8 mouse cellular contexts compared by ENCODE assay signal in the genomic region with DNA sequence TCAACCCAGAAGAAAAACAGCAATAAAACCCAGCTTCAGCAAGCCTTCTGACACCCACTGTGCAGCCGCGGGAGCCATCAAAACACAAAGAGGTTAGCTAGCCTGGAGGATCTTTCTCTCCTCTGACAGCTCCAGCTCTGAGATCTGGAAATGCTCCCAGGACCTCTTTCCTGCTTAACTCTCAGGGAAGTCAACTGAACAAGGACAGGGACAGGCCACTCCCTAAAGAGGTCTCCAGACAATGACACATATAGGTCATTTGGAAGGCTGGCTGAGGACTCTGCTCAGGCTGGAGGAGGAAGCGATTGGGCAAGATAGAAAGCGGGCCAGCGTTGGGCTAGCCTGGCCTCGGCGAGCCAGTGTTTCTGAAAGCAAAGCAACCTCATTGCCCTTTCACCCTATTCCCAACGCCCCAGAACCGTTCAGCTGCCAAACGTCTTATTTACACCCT. TPM values are rescaled to one million over a fixed set of nuclear protein-coding genes. Genes with fewer than 3 reads are reported as not detected.
DNase-seq lines count a peak whose midpoint lies in the region; ATAC-seq lines count a peak whose summit lies in the region.

No protein-coding gene starts in this region.

- H3K4me2 ChIP-seq in heart, embryonic 11.5 days: peak overlapping the region; percentile 59
- no peak overlapping the region for H3K4me2 ChIP-seq in kidney, embryonic 14.5 days (replicated peaks; ENCODE audit: low read depth, low read length)

- H3K4me1 ChIP-seq in heart, embryonic 11.5 days (ENCODE audit: control insufficient read depth, insufficient read depth, low read length): peaks cover 5% of the 10 kb centered on the region; the same call in 1 of the 2 replicates
- no peaks in the 10 kb centered on the region for H3K4me1 ChIP-seq in kidney, embryonic 14.5 days (ENCODE audit: control insufficient read depth, insufficient read depth, low read length)

- 39% methylated on average over 10 of the region's 10 CpGs for WGBS in heart, embryonic 11.5 days (ENCODE audit: insufficient replicate concordance)
- 27% methylated on average over 10 of the region's 10 CpGs for WGBS in kidney, embryonic 14.5 days

- ATAC-seq in heart, embryonic 11.5 days (replicated peaks; ENCODE audit: insufficient number of reproducible peaks, low FRiP score, low TSS enrichment): peak; percentile 43
- ATAC-seq in kidney, embryonic 14.5 days (ENCODE audit: low FRiP score, low TSS enrichment): peak; percentile 7; the same call in 1 of the 2 replicates

- DNase-seq in 416B (ENCODE audit: low read depth): peak; percentile 30
- peak; percentile 73 to 74 for DNase-seq in adrenal gland, postnatal 36 days
- peak; percentile 27 for DNase-seq in lung, postnatal 10 days
- DNase-seq in layer of hippocampus, postnatal 36 days: no peak
- no peak for DNase-seq in layer of hippocampus, adult 18-20 months (ENCODE audit: low spot score in 2 of 2)
- DNase-seq in thymus, postnatal 10 days (ENCODE audit: low spot score in 2 of 2): no peak

- H3K27ac ChIP-seq in heart, embryonic 11.5 days (ENCODE audit: low read depth, low read length): peak overlapping the region; percentile 51; the same call in 1 of the 2 replicates
- H3K27ac ChIP-seq in kidney, embryonic 14.5 days (ENCODE audit: low read depth, low read length): no peak overlapping the region

- H3K27me3 ChIP-seq in heart, embryonic 11.5 days (ENCODE audit: control insufficient read depth, insufficient read depth, low read length): no peaks in the 10 kb centered on the region
- H3K27me3 ChIP-seq in kidney, embryonic 14.5 days (ENCODE audit: control insufficient read depth, insufficient read depth, low read length): no peaks in the 10 kb centered on the region

- H3K36me3 ChIP-seq in heart, embryonic 11.5 days (ENCODE audit: control insufficient read depth, insufficient read depth, low read length): no peaks in the 10 kb centered on the region
- no peaks in the 10 kb centered on the region for H3K36me3 ChIP-seq in kidney, embryonic 14.5 days (ENCODE audit: control insufficient read depth, insufficient read depth, low read length)

- no peaks in the 10 kb centered on the region for H3K9me3 ChIP-seq in heart, embryonic 11.5 days (replicated peaks; ENCODE audit: control insufficient read depth, low read length)
- no peaks in the 10 kb centered on the region for H3K9me3 ChIP-seq in kidney, embryonic 14.5 days (ENCODE audit: control insufficient read depth, low read length)

- H3K9ac ChIP-seq in heart, embryonic 11.5 days (ENCODE audit: low read depth, low read length): peak overlapping the region; percentile 62; the same call in 1 of the 2 replicates
- H3K9ac ChIP-seq in kidney, embryonic 14.5 days (ENCODE audit: low read depth, low read length): no peak overlapping the region

- H3K4me3 ChIP-seq in heart, embryonic 11.5 days (ENCODE audit: low read depth, low read length): no peak overlapping the region
- H3K4me3 ChIP-seq in kidney, embryonic 14.5 days (ENCODE audit: low read length): no peak overlapping the region

RNA-seq across cellular contexts. Expression of gene Hdhd5, which starts 8.7 kb away (rescaled TPM):
- 10 to 100 TPM; 25.3 to 32.1 TPM for total RNA-seq in adrenal gland, postnatal 36 days (2021)
- 13.2 and 17.5 TPM in 2 replicates for polyA plus RNA-seq in heart, embryonic 11.5 days (2014; fragmentation: Nextera tagmentation; extraction: Ambion mirVana)
- 13.7 and 15.2 TPM in 2 replicates for polyA plus RNA-seq in kidney, embryonic 14.5 days (2014; fragmentation: Nextera tagmentation; extraction: Ambion mirVana)
- total RNA-seq in layer of hippocampus, postnatal 36 days (2021): 10 to 100 TPM; 29.5 to 30.5 TPM
- total RNA-seq in layer of hippocampus, adult 18-20 months (2021): 10 to 100 TPM; 27.7 to 30.5 TPM

RNA-seq across cellular contexts. Expression of gene Tmem121b, which starts 46.2 kb away (rescaled TPM):
- total RNA-seq in adrenal gland, postnatal 36 days (2021): under 1 TPM in 1 of 2 experiments, not detected in 1; 0.13 TPM
- polyA plus RNA-seq in heart, embryonic 11.5 days (2014; fragmentation: Nextera tagmentation; extraction: Ambion mirVana): 0.04 and 0.09 TPM in 2 replicates
- polyA plus RNA-seq in kidney, embryonic 14.5 days (2014; fragmentation: Nextera tagmentation; extraction: Ambion mirVana): 0.04 and 0.21 TPM in 2 replicates
- 10 to 100 TPM; 37.7 to 41.3 TPM for total RNA-seq in layer of hippocampus, postnatal 36 days (2021)
- total RNA-seq in layer of hippocampus, adult 18-20 months (2021): 10 to 100 TPM; 37.4 to 40.7 TPM

Comparison
In these comparisons a context has a peak if more than half of its experiments do, and no peak if none do; other contexts are left out.
1. DNase-seq: peak in 416B (single experiment), adrenal gland, postnatal 36 days (2 of 2) and lung, postnatal 10 days (single experiment); none in layer of hippocampus, postnatal 36 days (0 of 2), layer of hippocampus, adult 18-20 months (0 of 2) and thymus, postnatal 10 days (0 of 2).
2. RNA of gene Tmem121b, which starts 46.2 kb away (total RNA-seq): 37.7 to 41.3 TPM in layer of hippocampus, postnatal 36 days and 37.4 to 40.7 TPM in layer of hippocampus, adult 18-20 months; 0.13 TPM in adrenal gland, postnatal 36 days; every median in the first group is over 10 times any median in the second.